Mouse (Mus musculus): ENCODE measurements around the gene Rubcnl. TPM values are rescaled to one million over a fixed set of nuclear protein-coding genes. Genes with fewer than 3 reads are reported as not detected.

The Rubcnl gene
- polyA plus RNA-seq (2014; fragmentation: Illumina TruSeq; extraction: RNeasy Lipid Tissue Mini Kit (QIAGEN cat#74804); ENCODE audit: low read depth, low replicate concordance) = 0.90 TPM

DNA sequence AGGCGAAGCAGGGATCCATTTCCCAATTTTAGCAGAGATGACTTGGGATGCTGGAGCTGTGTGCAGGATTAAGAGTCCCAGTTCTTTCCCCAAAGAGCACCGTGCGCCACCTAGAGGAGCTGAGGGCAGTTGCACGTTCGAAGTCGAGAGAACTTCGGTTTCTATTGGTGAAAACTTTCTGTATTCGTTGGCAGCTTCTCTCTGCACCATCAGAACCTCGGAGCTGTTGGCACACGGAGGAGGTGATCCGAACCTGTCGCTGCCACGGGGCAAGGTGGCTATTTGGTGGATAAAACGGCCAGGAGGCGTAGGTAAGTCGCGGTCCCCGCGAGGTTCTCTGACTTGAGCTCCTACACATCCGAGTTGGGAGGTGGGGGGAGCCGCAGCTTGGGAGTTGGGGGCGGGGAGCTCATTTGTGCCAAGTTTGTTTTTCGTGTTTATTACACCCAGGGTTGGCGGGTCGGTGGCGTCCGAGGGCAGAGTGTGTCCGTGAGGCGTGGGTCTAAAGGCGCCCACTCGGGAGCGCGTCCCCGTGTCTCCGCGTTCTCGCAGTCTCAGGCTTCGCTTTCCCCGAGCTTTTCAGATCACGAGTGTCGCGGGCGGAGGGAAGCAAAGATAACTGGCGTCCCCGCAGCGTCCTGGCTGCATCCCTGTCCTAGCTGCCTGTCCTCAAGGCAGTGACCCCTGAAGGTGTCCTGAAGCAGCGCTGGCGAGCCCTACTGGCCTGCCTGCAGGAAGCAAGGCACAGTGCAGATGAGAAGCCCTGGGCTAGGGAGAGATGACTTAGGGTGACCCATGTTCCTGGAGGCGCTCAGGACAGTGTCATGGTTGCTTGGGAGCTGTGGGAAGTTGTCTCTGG is at the start of gene Rubcnl:
Gene Rubcnl, plus strand, starts transcription at position 172 of the 859 bp plus-strand sequence.

Other genes with a start within 250 kb of the Rubcnl start
- 1.8 TPM for gene Lrch1, start 68.2 kb upstream of the Rubcnl start, polyA plus RNA-seq (2014; fragmentation: Illumina TruSeq; extraction: RNeasy Lipid Tissue Mini Kit (QIAGEN cat#74804); ENCODE audit: low read depth, low replicate concordance)
- gene Lrrc63, start 114.9 kb downstream of the Rubcnl start, polyA plus RNA-seq (2014; fragmentation: Illumina TruSeq; extraction: RNeasy Lipid Tissue Mini Kit (QIAGEN cat#74804); ENCODE audit: low read depth, low replicate concordance) = 268 TPM
- 3.9 TPM for gene Lcp1, start 115.1 kb downstream of the Rubcnl start, polyA plus RNA-seq (2014; fragmentation: Illumina TruSeq; extraction: RNeasy Lipid Tissue Mini Kit (QIAGEN cat#74804); ENCODE audit: low read depth, low replicate concordance)
- not detected for gene Cpb2, start 226.3 kb downstream of the Rubcnl start, polyA plus RNA-seq (2014; fragmentation: Illumina TruSeq; extraction: RNeasy Lipid Tissue Mini Kit (QIAGEN cat#74804); ENCODE audit: low read depth, low replicate concordance)